Mouse (Mus musculus) retina, embryonic 14.5 days (tissue): ENCODE measurements around the gene Slc25a14.

Experiments used
- DNase-seq: peaks from one replicate; pipeline ENCODE4 v3.0.0-alpha.2; 2015; ENCODE audit warnings: low spot score

Gene Slc25a14

GRCm38 (mm10) chrX:48623379-48624053 is at the start of gene Slc25a14:
TSS of gene Slc25a14 (plus strand) at chrX:48623413.
- peak; percentile 81 for DNase-seq

GRCm38 (mm10) chrX:48583332-48583731 is 39.9 kb upstream of the Slc25a14 start:
- no peak for DNase-seq

- peak; percentile 28 for DNase-seq
Observed at GRCm38 (mm10) chrX:48593721-48594098, 29.5 kb upstream of the Slc25a14 start.

GRCm38 (mm10) chrX:48594099-48594760 is 29.0 kb upstream of the Slc25a14 start, which contains the start of gene Zfp280c:
TSS of gene Zfp280c (minus strand) at chrX:48594504.
- peak; percentile 71 for DNase-seq

- DNase-seq = no peak
Observed at GRCm38 (mm10) chrX:48596053-48596452, 27.2 kb upstream of the Slc25a14 start.

GRCm38 (mm10) chrX:48596906-48597305 is 26.3 kb upstream of the Slc25a14 start:
- DNase-seq = no peak

- DNase-seq = no peak
Observed at GRCm38 (mm10) chrX:48604872-48605271, 18.3 kb upstream of the Slc25a14 start.

GRCm38 (mm10) chrX:48623049-48623378 is 199 bp upstream of the Slc25a14 start:
- DNase-seq = no peak

- no peak for DNase-seq
Observed at GRCm38 (mm10) chrX:48624054-48624420, 824 bp downstream of the Slc25a14 start.

GRCm38 (mm10) chrX:48637032-48637431 is 13.8 kb downstream of the Slc25a14 start:
- DNase-seq = no peak

- DNase-seq = peak; percentile 23
Observed at GRCm38 (mm10) chrX:48644122-48644521, 20.9 kb downstream of the Slc25a14 start.

GRCm38 (mm10) chrX:48666807-48667206 is 43.6 kb downstream of the Slc25a14 start:
- peak; percentile 32 for DNase-seq

GRCm38 (mm10) chrX:48669588-48669987 is 46.4 kb downstream of the Slc25a14 start:
- DNase-seq = no peak

- DNase-seq = no peak
Observed at GRCm38 (mm10) chrX:48671714-48672113, 48.5 kb downstream of the Slc25a14 start.

- no peak for DNase-seq
Observed at GRCm38 (mm10) chrX:48674171-48674570, 51.0 kb downstream of the Slc25a14 start, which contains the start of gene Gpr119. TSS of gene Gpr119 (minus strand) at chrX:48674478.

GRCm38 (mm10) chrX:48683451-48683850 is 60.2 kb downstream of the Slc25a14 start:
- peak; percentile 71 for DNase-seq

GRCm38 (mm10) chrX:48683857-48684256 is 60.6 kb downstream of the Slc25a14 start:
- DNase-seq = no peak

GRCm38 (mm10) chrX:48694460-48694859 is 71.2 kb downstream of the Slc25a14 start:
- DNase-seq = no peak

GRCm38 (mm10) chrX:48694864-48695371 is 71.7 kb downstream of the Slc25a14 start, which contains the start of gene Rbmx2:
TSS of gene Rbmx2 (plus strand) at chrX:48695004.
- DNase-seq = peak; percentile 93

GRCm38 (mm10) chrX:48709701-48710100 is 86.5 kb downstream of the Slc25a14 start:
- DNase-seq = no peak
